Mouse (Mus musculus): Measurements from ENCODE around the gene Mgrn1. TPM values are rescaled to one million over a fixed set of nuclear protein-coding genes. Genes with fewer than 3 reads are reported as not detected.

Mgrn1 gene
- total and polyA plus RNA-seq, 3 experiments: 8.4 to 25.0 TPM; not detected in 1

GRCm38 (mm10) chr16:4866101-4866695, 19.9 kb upstream of the Mgrn1 start:
- no peak overlapping the region for H3K4me3 ChIP-seq (ENCODE audit: control insufficient read depth in 1 of 2, insufficient read depth in 1 of 2, low read depth in 2 of 2, low read length in 2 of 2)
- no peaks in the 10 kb centered on the region; a peak in 1 of 4 replicates for H3K4me1 ChIP-seq (ENCODE audit: control insufficient read depth in 1 of 2, insufficient read depth in 2 of 2, low read length in 2 of 2)
- H3K9me3 ChIP-seq (replicated peaks; ENCODE audit: insufficient read depth, low read length): no peaks in the 10 kb centered on the region
- no peaks in the 10 kb centered on the region for H3K79me2 ChIP-seq (ENCODE audit: control insufficient read depth, insufficient read depth, low read length, poor library complexity)
- no peak overlapping the region for H3K9ac ChIP-seq (ENCODE audit: control insufficient read depth, low read depth, low read length, poor library complexity, severe bottlenecking)
- DNase-seq (ENCODE audit: low read depth, low spot score): no peak
- TF ChIP-seq POLR2AphosphoS5 (IDR thresholded peaks at IDR 0.05; ENCODE audit: borderline replicate concordance, low read depth, low read length): no peak
- TF ChIP-seq TCF12 (IDR thresholded peaks at IDR 0.05; ENCODE audit: low read depth, low read length): no peak
- no peak for TF ChIP-seq CTCF (IDR thresholded peaks at IDR 0.05 in 2 of 3, conservative IDR thresholded peaks at IDR 0.05 in 1 of 3; ENCODE audit: control insufficient read depth in 1 of 3, insufficient read depth in 1 of 3, low read depth in 2 of 3, low read length in 3 of 3, poor library complexity in 1 of 3, severe bottlenecking in 1 of 3)
- no peak for TF ChIP-seq E2F4 (IDR thresholded peaks at IDR 0.05; ENCODE audit: borderline replicate concordance, low read depth, low read length)
- no peak for TF ChIP-seq TAL1 (IDR thresholded peaks at IDR 0.05; ENCODE audit: low read length)
- no peak for TF ChIP-seq NELFE (IDR thresholded peaks at IDR 0.05; ENCODE audit: low read depth, low read length)
- TF ChIP-seq MYC (IDR thresholded peaks at IDR 0.05; ENCODE audit: low read depth, low read length): no peak
- TF ChIP-seq POLR2AphosphoS2 (IDR thresholded peaks at IDR 0.05; ENCODE audit: low read length): no peak
- no peak for TF ChIP-seq USF2 (IDR thresholded peaks at IDR 0.05; ENCODE audit: borderline replicate concordance in 1 of 2, insufficient read depth in 1 of 2, low read depth in 1 of 2, low read length in 2 of 2)
- no peak for TF ChIP-seq BHLHE40 (IDR thresholded peaks at IDR 0.05; ENCODE audit: borderline replicate concordance, low read depth, low read length)
- no peaks in the 10 kb centered on the region for H3K27me3 ChIP-seq (ENCODE audit: control insufficient read depth in 1 of 2, insufficient read depth in 2 of 2, low read length in 2 of 2)
- H3K27ac ChIP-seq (ENCODE audit: control insufficient read depth, low read depth, low read length): no peak overlapping the region
- H3K36me3 ChIP-seq (ENCODE audit: control insufficient read depth in 1 of 2, insufficient read depth in 2 of 2, low read length in 2 of 2): no peaks in the 10 kb centered on the region

GRCm38 (mm10) chr16:4870490-4870889, 15.6 kb upstream of the Mgrn1 start:
- TF ChIP-seq NRF1 (IDR thresholded peaks at IDR 0.05; ENCODE audit: insufficient read depth, low read depth, low read length, poor library complexity, severe bottlenecking) (no peak), TBP (IDR thresholded peaks at IDR 0.05; ENCODE audit: low read depth, low read length) (no peak), MAFK (IDR thresholded peaks at IDR 0.05; ENCODE audit: borderline replicate concordance, low read depth, low read length) (no peak), ZKSCAN1 (IDR thresholded peaks at IDR 0.05; ENCODE audit: low read depth, low read length) (no peak), MAX (IDR thresholded peaks at IDR 0.05; ENCODE audit: low read length) (no peak)

More at GRCm38 (mm10) chr16:4870490-4870889, 15.6 kb upstream of the Mgrn1 start:
- H3K9me3 ChIP-seq (replicated peaks; ENCODE audit: insufficient read depth, low read length): no peaks in the 10 kb centered on the region
- H3K9ac ChIP-seq (ENCODE audit: control insufficient read depth, low read depth, low read length, poor library complexity, severe bottlenecking): no peak overlapping the region
- no peak overlapping the region for H3K27ac ChIP-seq (ENCODE audit: control insufficient read depth, low read depth, low read length)
- H3K79me2 ChIP-seq (ENCODE audit: control insufficient read depth, insufficient read depth, low read length, poor library complexity): no peaks in the 10 kb centered on the region
- H3K27me3 ChIP-seq (ENCODE audit: control insufficient read depth in 1 of 2, insufficient read depth in 2 of 2, low read length in 2 of 2): no peaks in the 10 kb centered on the region
- peaks cover 0 to 11% of the 10 kb centered on the region in 2 experiments; a peak in 3 of 4 replicates for H3K4me1 ChIP-seq (ENCODE audit: control insufficient read depth in 1 of 2, insufficient read depth in 2 of 2, low read length in 2 of 2)
- H3K4me3 ChIP-seq (ENCODE audit: control insufficient read depth in 1 of 2, insufficient read depth in 1 of 2, low read depth in 2 of 2, low read length in 2 of 2): no peak overlapping the region
- peaks cover 0 to 8% of the 10 kb centered on the region in 2 experiments; a peak in 2 of 4 replicates for H3K36me3 ChIP-seq (ENCODE audit: control insufficient read depth in 1 of 2, insufficient read depth in 2 of 2, low read length in 2 of 2)
- no peak for DNase-seq (ENCODE audit: low read depth, low spot score)
